Comparison of ENCODE assay signal across 8 mouse cellular contexts in the genomic region with DNA sequence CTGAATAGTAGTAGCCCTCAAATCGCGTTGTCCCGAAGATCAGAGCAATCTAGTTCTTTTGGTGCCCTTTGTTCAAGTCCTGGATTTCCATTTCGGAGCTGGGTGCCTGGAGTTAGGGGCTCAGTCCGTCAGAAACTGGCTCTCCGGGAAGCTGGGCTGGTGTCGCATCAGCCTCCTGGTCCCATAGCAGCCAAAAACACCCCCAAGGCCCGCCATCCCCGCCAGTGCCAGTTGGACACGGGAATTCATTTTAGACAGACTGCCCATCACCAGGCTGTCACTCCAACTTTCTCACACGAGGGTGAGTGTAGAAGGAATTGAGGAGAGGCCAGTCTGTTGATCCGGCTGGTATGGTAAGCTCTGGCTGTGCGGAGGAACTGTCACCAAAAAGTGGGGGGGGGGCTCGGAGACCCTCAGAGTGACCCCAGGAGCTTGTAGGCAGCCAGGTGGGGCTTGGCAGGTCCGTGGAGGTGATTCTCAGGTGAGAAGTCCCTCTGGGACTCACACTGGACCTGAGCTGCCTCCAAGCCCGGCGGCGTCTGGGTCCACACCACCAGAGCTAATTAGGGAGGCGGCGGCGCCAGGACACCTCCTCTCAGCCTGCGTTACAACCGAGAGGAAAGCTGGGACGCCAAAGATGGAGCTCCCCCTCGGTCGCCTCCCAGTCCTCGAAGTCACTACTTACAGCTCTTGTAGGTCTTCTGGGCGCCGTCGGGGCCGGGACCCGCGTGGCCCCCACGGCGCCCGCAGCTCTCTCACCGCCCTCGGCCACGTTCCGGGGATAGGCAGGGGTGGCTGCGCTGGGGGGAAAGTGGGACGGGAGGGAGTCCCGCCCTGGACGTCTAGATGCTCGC. TPM values are rescaled to one million over a fixed set of nuclear protein-coding genes. Genes with fewer than 3 reads are reported as not detected.
DNase-seq lines count a peak whose midpoint lies in the region; ATAC-seq and TF ChIP-seq lines count a peak whose summit lies in the region.

No protein-coding gene starts in this region.

- no peaks in the 10 kb centered on the region for H3K36me3 ChIP-seq in ES-Bruce4 (ENCODE audit: control insufficient read depth, insufficient read depth, low read length, poor library complexity, severe bottlenecking)
- peaks cover 12% of the 10 kb centered on the region; the same call in 1 of the 2 replicates for H3K36me3 ChIP-seq in hindbrain, embryonic 10.5 days
- no peaks in the 10 kb centered on the region for H3K36me3 ChIP-seq in liver, postnatal 0 days (replicated peaks; ENCODE audit: insufficient read depth, low read length)
- no peaks in the 10 kb centered on the region; the same call in 1 of the 2 replicates for H3K36me3 ChIP-seq in stomach, postnatal 0 days (ENCODE audit: control insufficient read depth, insufficient read depth, low read length)

- H3K9me3 ChIP-seq in ES-Bruce4 (replicated peaks; ENCODE audit: control insufficient read depth, insufficient read depth, low read length, poor library complexity, severe bottlenecking), result no peaks in the 10 kb centered on the region
- no peaks in the 10 kb centered on the region for H3K9me3 ChIP-seq in hindbrain, embryonic 10.5 days
- no peaks in the 10 kb centered on the region for H3K9me3 ChIP-seq in liver, postnatal 0 days (ENCODE audit: low read length)
- no peaks in the 10 kb centered on the region for H3K9me3 ChIP-seq in stomach, postnatal 0 days (ENCODE audit: control insufficient read depth, low read length)

- under 1% methylated on average over 45 of the region's 45 CpGs for whole genome bisulfite sequencing in hindbrain, embryonic 10.5 days
- 3% methylated on average over 41 of the region's 45 CpGs for WGBS in liver, postnatal 0 days (ENCODE audit: insufficient replicate concordance)
- WGBS in stomach, postnatal 0 days, result 2% methylated on average over 45 of the region's 45 CpGs

- no peak overlapping the region for H3K27ac ChIP-seq in ES-Bruce4 (ENCODE audit: insufficient read depth, low read length)
- H3K27ac ChIP-seq in hindbrain, embryonic 10.5 days, result peak overlapping the region; percentile 92
- H3K27ac ChIP-seq in liver, postnatal 0 days (ENCODE audit: low read depth), result 0 out of 2 replicates have a peak overlapping the region, but pooled peaks have one; percentile 8
- peak overlapping the region; percentile 78 for H3K27ac ChIP-seq in stomach, postnatal 0 days (replicated peaks)

- peak overlapping the region; percentile 32 for H3K9ac ChIP-seq in ES-Bruce4 (ENCODE audit: low read depth, poor library complexity, severe bottlenecking)
- H3K9ac ChIP-seq in liver, postnatal 0 days (replicated peaks), result peak overlapping the region; percentile 48
- peak overlapping the region; percentile 74 for H3K9ac ChIP-seq in stomach, postnatal 0 days (ENCODE audit: low read length)

- TF ChIP-seq EP300 in ES-Bruce4 (IDR thresholded peaks at IDR 0.05; ENCODE audit: insufficient read depth, low read depth, low read length), result no peak
- no peak for TF ChIP-seq EP300 in liver, postnatal 0 days (IDR thresholded peaks at IDR 0.05; ENCODE audit: low read depth)
- TF ChIP-seq EP300 in stomach, postnatal 0 days (optimal IDR thresholded peaks at IDR 0.05), result no peak

- H3K4me2 ChIP-seq in liver, postnatal 0 days (ENCODE audit: low read depth, low read length), result peak overlapping the region; percentile 82
- H3K4me2 ChIP-seq in stomach, postnatal 0 days (replicated peaks; ENCODE audit: low read depth), result peak overlapping the region; percentile 83

- H3K27me3 ChIP-seq in ES-Bruce4 (ENCODE audit: control insufficient read depth, insufficient read depth, low read length, poor library complexity, severe bottlenecking), result peaks cover 2% of the 10 kb centered on the region; the same call in 1 of the 2 replicates
- peaks cover 88% of the 10 kb centered on the region for H3K27me3 ChIP-seq in hindbrain, embryonic 10.5 days (ENCODE audit: insufficient read depth, poor library complexity, severe bottlenecking)
- peaks cover 28% of the 10 kb centered on the region for H3K27me3 ChIP-seq in liver, postnatal 0 days (ENCODE audit: insufficient read depth, low read length)
- H3K27me3 ChIP-seq in stomach, postnatal 0 days (ENCODE audit: control insufficient read depth, insufficient read depth, low read length), result no peaks in the 10 kb centered on the region

- H3K4me3 ChIP-seq in ES-Bruce4 (ENCODE audit: low read depth, low read length), result peak overlapping the region; percentile 38
- peak overlapping the region; percentile 76 for H3K4me3 ChIP-seq in hindbrain, embryonic 10.5 days
- H3K4me3 ChIP-seq in liver, postnatal 0 days (ENCODE audit: low read depth, low read length), result peak overlapping the region; percentile 48
- peak overlapping the region; percentile 64 for H3K4me3 ChIP-seq in stomach, postnatal 0 days (ENCODE audit: low read depth, low read length)

- TF ChIP-seq CTCF in ES-Bruce4 (IDR thresholded peaks at IDR 0.05; ENCODE audit: low read depth, low read length), result no peak
- TF ChIP-seq CTCF in liver, postnatal 0 days (IDR thresholded peaks at IDR 0.05; ENCODE audit: low read depth), result no peak
- no peak for TF ChIP-seq CTCF in stomach, postnatal 0 days (IDR thresholded peaks at IDR 0.05; ENCODE audit: low read depth)

- TF ChIP-seq POLR2A in ES-Bruce4 (IDR thresholded peaks at IDR 0.05; ENCODE audit: insufficient read depth, low read length), result no peak

- peak; percentile 30 for DNase-seq in R1 (ENCODE audit: low read depth, low spot score)
- peak; percentile 50 for DNase-seq in hindbrain, embryonic 10.5 days (ENCODE audit: low spot score)
- no peak for DNase-seq in liver, postnatal 0 days
- DNase-seq in stomach, postnatal 0 days (ENCODE audit: low spot score), result peak; percentile 40
- no peak for DNase-seq in frontal cortex, adult 2 months (ENCODE audit: extremely low spot score in 1 of 2, low spot score in 1 of 2)
- DNase-seq in adipocyte (ENCODE audit: low spot score), result no peak
- no peak for DNase-seq in thymus, postnatal 36 days

- no peaks in the 10 kb centered on the region for H3K4me1 ChIP-seq in ES-Bruce4 (ENCODE audit: control insufficient read depth, insufficient read depth, low read length)
- peaks cover 67% of the 10 kb centered on the region for H3K4me1 ChIP-seq in hindbrain, embryonic 10.5 days (replicated peaks)
- H3K4me1 ChIP-seq in liver, postnatal 0 days (ENCODE audit: insufficient read depth), result peaks cover 9% of the 10 kb centered on the region
- H3K4me1 ChIP-seq in stomach, postnatal 0 days (replicated peaks; ENCODE audit: control insufficient read depth, insufficient read depth), result no peaks in the 10 kb centered on the region

- no peak for ATAC-seq in liver, postnatal 0 days
- peak; percentile 11; the same call in 1 of the 2 replicates for ATAC-seq in stomach, postnatal 0 days (ENCODE audit: low FRiP score, low TSS enrichment)

RNA-seq across cellular contexts. Expression of a gene that starts 0.6 kb away (rescaled TPM):
- polyA plus RNA-seq in ES-Bruce4 (2011; ENCODE audit: insufficient read depth, insufficient read length, low read depth, missing spikeins), result 22.3 and 27.9 TPM in 2 replicates
- polyA plus RNA-seq in hindbrain, embryonic 10.5 days (2016; fragmentation: Nextera tagmentation; extraction: Ambion mirVana), result 19.9 and 30.6 TPM in 2 replicates
- polyA plus RNA-seq in liver, postnatal 0 days (2015; fragmentation: Nextera tagmentation; extraction: Ambion mirVana), result 0.82 TPM in 2 replicates
- 6.2 and 6.3 TPM in 2 replicates for polyA plus RNA-seq in stomach, postnatal 0 days (2015; fragmentation: Nextera tagmentation; extraction: Ambion mirVana)
- polyA plus RNA-seq in frontal cortex, adult 2 months (2012; rRNA removed), result 3.8 and 4.6 TPM in 2 replicates

Comparison
In these comparisons a context has a peak if more than half of its experiments do, and no peak if none do; other contexts are left out.
1. DNase-seq: peak in R1 (single experiment), hindbrain, embryonic 10.5 days (single experiment) and stomach, postnatal 0 days (single experiment); none in liver, postnatal 0 days (single experiment), frontal cortex, adult 2 months (0 of 2), adipocyte (single experiment) and thymus, postnatal 36 days (0 of 2).
2. Peak in every context shown above with its lines, with median percentiles within 50 percentile points of each other: H3K4me3 ChIP-seq and H3K9ac ChIP-seq.